Mouse (Mus musculus) stomach, embryonic 14.5 days (tissue): Measurements from ENCODE around the gene Filip1. TPM values are rescaled to one million over a fixed set of nuclear protein-coding genes. Genes with fewer than 3 reads are reported as not detected.

ENCODE experiments used
- ATAC-seq: fragments of 200-750 bp; cut with Nextera tagmentation; 2 replicates; pipeline ENCODE4 v1.8.0; 2017; ENCODE audit warnings: low read depth, moderate TSS enrichment; ENCODE audit not compliant: insufficient number of reproducible peaks, insufficient read depth, low FRiP score
- H3K27ac ChIP-seq: fragments of 300-500 bp; sonication (generic); 2 replicates; pipeline ENCODE4 v1.5.1; 2014; ENCODE audit warnings: mild to moderate bottlenecking, low read length, moderate library complexity, mixed read lengths
- H3K27me3 ChIP-seq: fragments of 300-500 bp; sonication (generic); 2 replicates; pipeline ENCODE4 v1.6.1; 2014; ENCODE audit warnings: low read length, control low read depth, mixed read lengths; ENCODE audit not compliant: control insufficient read depth, insufficient read depth
- H3K36me3 ChIP-seq: fragments of 300-500 bp; sonication (generic); 2 replicates; pipeline ENCODE4 v1.6.1; 2014; ENCODE audit warnings: mild to moderate bottlenecking, control low read depth, low read length, moderate library complexity, mixed read lengths; ENCODE audit not compliant: control insufficient read depth, insufficient read depth
- H3K4me1 ChIP-seq: fragments of 300-500 bp; sonication (generic); 2 replicates; pipeline ENCODE4 v1.6.1; 2014; ENCODE audit warnings: low read length, control low read depth, mixed read lengths; ENCODE audit not compliant: control insufficient read depth, insufficient read depth
- H3K4me2 ChIP-seq: fragments of 300-500 bp; sonication (generic); replicated peaks from 2 replicates; pipeline ENCODE4 v1.6.1; 2014; ENCODE audit warnings: low read depth, low read length, control low read depth
- H3K4me3 ChIP-seq: fragments of 300-500 bp; sonication (generic); 2 replicates; pipeline ENCODE4 v1.5.1; 2014; ENCODE audit warnings: low read depth, low read length, control low read depth
- H3K9ac ChIP-seq: fragments of 300-500 bp; sonication (generic); replicated peaks from 2 replicates; pipeline ENCODE4 v1.6.1; 2014; ENCODE audit warnings: low read depth, mild to moderate bottlenecking, control low read depth, low read length, moderate library complexity, mixed read lengths
- H3K9me3 ChIP-seq: fragments of 300-500 bp; sonication (generic); 2 replicates; pipeline ENCODE4 v1.6.1; 2016; ENCODE audit warnings: low read depth, low read length, control low read depth; ENCODE audit not compliant: control insufficient read depth
- WGBS: fragments of 180-500 bp; shearing (Covaris S2); extraction: QIAGEN DNeasy Blood & Tissue Kit; methylation state at CpG from one replicate; pipeline ENCODE4 v1.1.7; 2014; 5-methylcytosine and 5-hydroxymethylcytosine counted together
- polyA plus RNA-seq: library from polyadenylated mRNA; unstranded; fragments of >200 nt; fragmentation: Nextera tagmentation; extraction: Ambion mirVana; gene quantifications from 2 replicates; pipeline ENCODE4 v1.2.1, GENCODE M21; 2014

The Filip1 gene
- polyA plus RNA-seq, 1 experiment from 2014 or later: 10.9 TPM

DNA sequence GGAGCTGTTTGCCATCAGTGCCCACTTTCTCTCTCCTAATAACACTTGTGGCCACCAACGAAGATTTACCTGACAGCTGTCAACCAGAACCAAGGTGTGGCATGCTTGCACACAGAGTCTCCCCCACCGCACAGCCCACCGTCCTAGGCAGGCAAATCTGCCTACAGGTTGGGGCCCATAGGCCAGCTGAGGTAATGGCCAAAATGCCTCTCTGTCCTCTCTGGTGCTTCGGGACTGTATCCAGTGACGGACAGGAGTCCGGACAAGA lies 90.2 kb downstream of the Filip1 start:
- Histone ChIP-seq H3K4me2 (no peak overlapping the region), H3K36me3 (no peaks in the 10 kb centered on the region), H3K27ac (no peak overlapping the region), H3K4me1 (peaks cover 22% of the 10 kb centered on the region; the same call in 1 of the 2 replicates), H3K4me3 (no peak overlapping the region), H3K9ac (no peak overlapping the region), H3K27me3 (no peaks in the 10 kb centered on the region), H3K9me3 (no peaks in the 10 kb centered on the region)
- no peak for ATAC-seq
- 76% methylated on average over 6 of the region's 6 CpGs for WGBS

- Histone ChIP-seq H3K9ac (no peak overlapping the region), H3K4me1 (peaks cover 22% of the 10 kb centered on the region; the same call in 1 of the 2 replicates), H3K4me3 (no peak overlapping the region), H3K27ac (no peak overlapping the region), H3K4me2 (no peak overlapping the region), H3K27me3 (no peaks in the 10 kb centered on the region), H3K9me3 (no peaks in the 10 kb centered on the region), H3K36me3 (no peaks in the 10 kb centered on the region)
- 42% methylated on average over 10 of the region's 10 CpGs for WGBS
- no peak for ATAC-seq
These were observed 90.8 kb downstream of the Filip1 start for GRCm38 (mm10) chr9:79921701-79922492.

DNA sequence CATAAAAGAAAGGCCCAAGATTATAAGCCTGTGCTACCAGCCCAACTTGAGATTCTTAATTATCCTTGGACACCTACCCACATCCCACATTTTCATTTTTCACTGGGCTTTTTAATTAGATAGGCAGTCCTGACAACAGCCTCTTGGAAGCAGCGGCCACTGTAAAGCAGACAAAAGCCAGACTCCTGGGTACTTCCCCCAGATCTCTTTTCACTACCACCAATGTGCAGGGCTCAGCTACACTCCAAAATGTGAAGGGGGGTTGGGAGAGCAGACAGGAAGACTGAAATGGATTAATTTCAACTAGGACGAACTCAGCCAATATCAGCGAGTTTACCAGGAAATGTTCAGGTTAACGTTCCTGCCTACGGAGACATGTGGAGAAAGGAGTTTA lies 92.1 kb downstream of the Filip1 start:
- WGBS: 51% methylated on average over 5 of the region's 5 CpGs
- Histone ChIP-seq H3K4me1 (peaks cover 18% of the 10 kb centered on the region; the same call in 1 of the 2 replicates), H3K27ac (peak overlapping the region; percentile 33; the same call in 1 of the 2 replicates), H3K4me2 (no peak overlapping the region), H3K9me3 (no peaks in the 10 kb centered on the region), H3K36me3 (no peaks in the 10 kb centered on the region), H3K4me3 (no peak overlapping the region), H3K27me3 (no peaks in the 10 kb centered on the region), H3K9ac (no peak overlapping the region)
- no peak for ATAC-seq

GRCm38 (mm10) chr9:79919750-79920539 lies 92.7 kb downstream of the Filip1 start:
- Histone ChIP-seq H3K9ac (no peak overlapping the region), H3K27ac (peak overlapping the region; percentile 40; the same call in 1 of the 2 replicates), H3K27me3 (no peaks in the 10 kb centered on the region), H3K36me3 (no peaks in the 10 kb centered on the region), H3K4me3 (no peak overlapping the region), H3K4me1 (peaks cover 18% of the 10 kb centered on the region; the same call in 1 of the 2 replicates), H3K9me3 (no peaks in the 10 kb centered on the region), H3K4me2 (no peak overlapping the region)
- WGBS: 54% methylated on average over 9 of the region's 9 CpGs
- peak; percentile 33; the same call in 1 of the 2 replicates for ATAC-seq

DNA sequence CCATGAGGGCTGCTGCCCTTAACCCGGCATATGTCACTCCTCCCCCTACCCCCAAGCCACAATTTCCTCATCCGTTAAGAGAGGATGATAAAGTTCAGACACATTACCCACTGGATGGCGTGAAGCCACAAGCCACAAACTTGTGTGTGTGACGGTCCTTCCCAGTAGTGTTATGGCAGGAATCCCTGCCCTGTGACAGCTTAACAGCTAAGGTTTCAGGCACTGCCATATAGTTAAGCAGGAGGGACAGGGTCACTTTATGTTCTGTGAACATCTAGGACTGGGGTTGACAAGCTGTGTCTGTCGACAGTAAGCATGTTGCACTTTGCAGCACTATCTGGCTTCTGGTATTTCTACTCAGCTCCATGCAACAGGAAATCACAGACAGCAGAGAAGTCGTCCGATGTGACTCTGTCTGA lies 93.3 kb downstream of the Filip1 start:
- Histone ChIP-seq H3K9me3 (no peaks in the 10 kb centered on the region), H3K9ac (no peak overlapping the region), H3K4me3 (no peak overlapping the region), H3K27ac (peak overlapping the region; percentile 40; the same call in 1 of the 2 replicates), H3K4me1 (peaks cover 18% of the 10 kb centered on the region; the same call in 1 of the 2 replicates), H3K27me3 (no peaks in the 10 kb centered on the region), H3K36me3 (no peaks in the 10 kb centered on the region), H3K4me2 (no peak overlapping the region)
- whole genome bisulfite sequencing: 56% methylated on average over 7 of the region's 7 CpGs
- ATAC-seq: no peak

GRCm38 (mm10) chr9:79918325-79919117 lies 94.1 kb downstream of the Filip1 start:
- H3K27ac ChIP-seq: no peak overlapping the region
- H3K9me3 ChIP-seq: no peaks in the 10 kb centered on the region
- peaks cover 18% of the 10 kb centered on the region; the same call in 1 of the 2 replicates for H3K4me1 ChIP-seq
- H3K9ac ChIP-seq: no peak overlapping the region
- no peak overlapping the region for H3K4me2 ChIP-seq
- no peaks in the 10 kb centered on the region for H3K27me3 ChIP-seq
- 61% methylated on average over 10 of the region's 10 CpGs for WGBS
- no peak overlapping the region for H3K4me3 ChIP-seq
- no peaks in the 10 kb centered on the region for H3K36me3 ChIP-seq
- ATAC-seq: no peak

DNA sequence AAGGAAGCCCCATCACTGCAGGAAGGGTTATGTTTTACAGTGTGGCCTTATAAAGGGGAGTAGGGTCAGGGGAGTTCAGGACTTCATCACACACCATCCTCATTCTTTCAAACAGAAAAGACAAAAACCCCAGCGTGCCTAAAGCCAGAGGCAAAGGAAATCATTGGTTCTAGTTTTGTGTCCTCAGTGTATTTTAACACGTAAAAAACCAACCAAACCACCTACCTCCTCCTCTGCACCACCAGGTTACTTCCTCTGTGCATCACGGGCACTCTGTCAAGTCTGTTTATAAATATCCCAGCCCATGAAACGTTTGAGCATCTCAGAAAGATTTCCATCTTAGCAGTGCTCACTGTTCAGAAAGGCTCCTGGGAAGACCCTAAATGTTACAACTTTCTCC lies 98.4 kb downstream of the Filip1 start:
- H3K9me3 ChIP-seq: no peaks in the 10 kb centered on the region
- H3K9ac ChIP-seq: no peak overlapping the region
- H3K4me2 ChIP-seq: no peak overlapping the region
- no peak overlapping the region for H3K27ac ChIP-seq
- no peaks in the 10 kb centered on the region for H3K27me3 ChIP-seq
- no peak for ATAC-seq
- no peak overlapping the region for H3K4me3 ChIP-seq
- H3K4me1 ChIP-seq: 0 out of 2 replicates have a peak, but pooled peaks cover 4% of the 10 kb centered on the region
- WGBS: 30% methylated on average over 4 of the region's 4 CpGs
- H3K36me3 ChIP-seq: no peaks in the 10 kb centered on the region

DNA sequence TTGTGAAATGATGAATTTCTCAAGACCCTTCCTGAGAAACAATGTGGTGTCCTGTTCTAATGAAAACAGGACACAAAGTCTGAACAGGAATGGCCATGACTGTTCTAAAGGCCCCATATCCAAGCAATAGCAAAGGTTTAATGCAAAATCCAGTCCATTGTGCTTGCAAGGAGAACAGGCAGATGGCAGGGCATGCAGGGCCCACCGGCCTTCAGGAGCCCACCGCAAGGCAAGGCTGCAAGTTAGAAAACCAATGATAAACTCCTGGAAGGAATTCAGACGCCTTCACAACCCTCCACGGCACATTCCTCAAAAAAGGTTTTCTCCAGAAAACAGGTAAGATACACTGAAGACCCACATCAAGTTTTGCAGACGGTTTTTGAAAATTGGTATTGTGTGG lies 99.7 kb downstream of the Filip1 start:
- no peak for ATAC-seq
- Histone ChIP-seq H3K27me3 (no peaks in the 10 kb centered on the region), H3K27ac (no peak overlapping the region), H3K4me1 (no peaks in the 10 kb centered on the region), H3K9ac (no peak overlapping the region), H3K36me3 (no peaks in the 10 kb centered on the region), H3K4me3 (no peak overlapping the region), H3K4me2 (no peak overlapping the region), H3K9me3 (no peaks in the 10 kb centered on the region)
- WGBS: 86% methylated on average over 5 of the region's 5 CpGs
